Mouse (Mus musculus): ENCODE results near the gene Slx.
"Not testable (repeated sequence)": the region's sequence is repeated elsewhere in the genome, so short reads cannot be mapped to it uniquely, and the experiment has no call there.

Slx gene

DNA sequence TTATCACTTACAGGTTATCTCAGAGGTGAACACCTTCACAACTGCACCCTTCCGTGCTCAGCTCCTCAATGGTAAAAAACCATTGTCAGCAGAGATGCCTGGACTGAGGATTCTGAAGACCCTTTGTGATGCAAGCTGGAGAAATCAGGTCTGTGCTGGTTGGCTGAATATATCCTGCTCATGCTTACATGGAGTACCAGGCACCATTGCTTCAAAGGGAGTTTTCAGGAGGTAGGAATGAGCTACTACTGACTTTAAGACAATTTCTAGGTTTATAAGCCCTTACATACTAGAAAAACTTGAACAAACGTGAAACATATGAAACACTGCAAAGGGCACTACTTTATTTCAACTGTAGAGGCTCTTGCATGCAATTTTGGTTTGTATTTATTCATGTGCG, at the start of gene Slx:
Gene Slx, minus strand, starts transcription at position 101 of the 400 bp plus-strand sequence.
- not testable (repeated sequence) for DNase-seq (ENCODE audit: extremely low read depth, insufficient read length, low spot score)
